Mouse (Mus musculus) left cerebral cortex, adult 2 months (tissue): ENCODE measurements at regions not wholly inside any gene's neighbourhood (a gene's known extent, or its start where the extent isn't known, plus 50 kb on each side); places are given as distances from the start of the nearest gene placed in this dataset.

Experiments used
- DNase-seq, 2 experiments: peaks; one replicate each; pipeline ENCODE4 v3.0.0; 2021 to 2022; ENCODE audit warnings: low spot score in 2 of 2, mixed read lengths in 1 of 2; ENCODE audit errors: extremely low spot score in 1 of 2
- H3K27ac ChIP-seq: fragments of 200-600 bp; 2 replicates; pipeline ENCODE4 v1.8.1; 2022
- H3K4me3 ChIP-seq: fragments of 200-600 bp; 2 replicates; pipeline ENCODE4 v1.8.1; 2022
- CTCF ChIP-seq: fragments of 200-600 bp; IDR thresholded peaks from 2 replicates; pipeline ENCODE4 v1.8.1; 2022; ENCODE audit warnings: antibody characterized with exemption, mild to moderate bottlenecking, moderate library complexity
- intact Hi-C: fragments of 180-260 bp; cut with DNase I; formaldehyde crosslinking; loops from one replicate; pipeline ENCODE4 v1.15.1; 2025

DNA sequence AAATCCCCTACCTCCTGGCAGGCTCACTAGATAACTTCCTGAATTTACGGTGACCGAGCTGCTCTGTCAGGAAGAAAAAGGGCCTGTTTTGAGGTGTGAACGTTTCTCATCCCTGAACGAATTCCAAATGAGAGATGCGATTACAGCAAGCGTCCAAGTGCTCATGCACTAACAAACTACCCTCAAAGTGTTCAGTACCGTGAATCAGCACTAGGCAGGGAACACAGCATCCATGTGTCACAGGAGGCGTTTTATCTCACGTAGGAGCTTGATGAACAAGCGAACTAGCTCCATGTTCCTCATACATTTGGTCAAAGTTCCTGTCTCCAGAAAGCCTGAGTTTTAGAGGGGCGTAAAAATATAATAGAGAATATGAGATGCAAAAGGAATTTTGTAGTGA is 178.3 kb upstream of the Snx7 start:
- no peak; the same call in none of the 2 replicates for TF ChIP-seq CTCF
- no peak overlapping the region for H3K27ac ChIP-seq
- intact Hi-C loops, result loop anchor here (5.0 kb wide), 1 partner anchor 95 kb away; no protein-coding TSS in a partner anchor
- H3K4me3 ChIP-seq, result no peak overlapping the region
- DNase-seq, result no peak

DNA sequence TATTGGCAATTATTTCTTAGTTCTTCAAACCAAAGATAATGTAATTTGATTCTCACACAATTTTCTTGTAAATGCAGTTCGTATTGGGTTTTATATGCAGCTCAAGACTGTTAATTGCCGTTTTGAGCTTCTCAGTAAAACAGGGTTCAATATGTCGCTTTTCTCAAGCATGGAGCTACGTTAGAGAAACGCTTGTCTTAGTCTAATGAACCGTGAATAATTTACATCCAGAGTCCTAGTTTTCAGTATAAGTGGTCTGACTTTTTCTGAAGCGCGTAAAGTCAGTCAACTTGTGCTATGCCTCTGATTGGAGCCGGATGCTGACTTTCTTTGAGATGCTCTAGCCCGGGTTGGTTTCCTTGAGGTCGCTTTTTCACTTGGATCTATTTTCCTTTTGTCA is 177.8 kb upstream of the Snx7 start:
- no peak for TF ChIP-seq CTCF
- no peak overlapping the region for H3K27ac ChIP-seq
- no peak overlapping the region for H3K4me3 ChIP-seq
- no peak for DNase-seq
- intact Hi-C loops, result loop anchor here (5.0 kb wide), 1 partner anchor 96 kb away; no protein-coding TSS in a partner anchor

DNA sequence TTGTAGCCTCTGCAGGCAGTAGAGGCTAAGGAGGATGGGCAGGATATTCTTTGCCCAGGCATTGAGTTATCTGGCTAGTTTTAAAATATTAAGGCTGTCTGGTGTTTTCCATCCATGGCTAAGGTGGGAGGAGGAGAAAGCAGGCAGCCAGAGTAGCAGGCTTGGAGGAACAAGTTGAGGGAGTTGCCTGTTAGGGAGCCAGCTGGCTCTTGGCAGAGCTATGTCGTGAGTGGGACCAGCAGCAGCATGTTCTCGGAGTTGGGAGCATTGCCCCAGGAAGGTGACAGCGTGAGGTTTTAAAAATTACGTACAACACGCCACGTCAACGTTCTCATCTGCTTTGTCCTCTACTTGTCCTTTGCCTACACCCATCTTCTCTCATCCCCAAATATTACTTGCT is 167.8 kb upstream of the Snx7 start:
- TF ChIP-seq CTCF, result no peak
- Histone ChIP-seq H3K27ac (no peak overlapping the region), H3K4me3 (no peak overlapping the region)
- DNase-seq, result no peak
- intact Hi-C loops, result no loop called here

DNA sequence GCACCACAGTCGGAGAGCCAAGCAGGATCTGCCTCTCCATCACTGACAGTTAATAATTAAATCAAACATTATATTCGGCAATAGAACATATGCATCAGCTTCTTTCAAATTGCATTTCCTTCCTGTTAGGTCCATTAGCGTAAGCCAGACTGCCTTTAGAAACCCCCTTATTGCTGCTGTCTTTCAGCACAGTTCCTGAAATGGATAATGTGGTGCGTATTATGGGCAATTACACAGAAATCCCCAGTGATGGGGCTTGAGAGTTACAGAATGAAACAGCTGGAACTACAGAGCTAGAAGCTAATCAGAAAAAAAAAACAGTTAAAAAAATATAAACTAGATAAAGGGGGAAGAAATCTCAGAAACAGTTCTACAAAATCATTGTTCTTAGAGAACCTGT is 126.7 kb upstream of the Snx7 start:
- intact Hi-C loops, result no loop called here
- no peak for TF ChIP-seq CTCF
- Histone ChIP-seq H3K27ac (no peak overlapping the region), H3K4me3 (no peak overlapping the region)
- no peak for DNase-seq

DNA sequence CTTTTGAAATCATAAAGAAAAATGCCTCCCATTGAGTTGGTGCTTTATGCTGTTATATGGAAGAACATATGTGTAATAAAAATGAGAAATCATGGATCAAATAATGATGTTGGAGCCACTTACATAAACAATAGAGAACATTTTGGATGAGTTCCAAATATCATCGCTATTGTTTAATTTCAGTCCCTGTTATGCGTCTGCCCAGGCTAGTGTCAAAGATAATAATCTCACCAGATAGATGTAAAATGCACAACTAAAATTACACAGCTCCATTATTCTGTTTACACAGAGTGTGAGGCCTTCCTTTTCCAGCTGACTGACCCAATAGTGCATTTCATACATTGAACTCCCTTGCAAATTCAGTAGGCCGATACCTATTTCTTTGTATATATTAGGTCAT is 125.4 kb upstream of the Snx7 start:
- Histone ChIP-seq H3K27ac (no peak overlapping the region), H3K4me3 (no peak overlapping the region)
- DNase-seq, result no peak
- intact Hi-C loops, result no loop called here
- no peak for TF ChIP-seq CTCF

DNA sequence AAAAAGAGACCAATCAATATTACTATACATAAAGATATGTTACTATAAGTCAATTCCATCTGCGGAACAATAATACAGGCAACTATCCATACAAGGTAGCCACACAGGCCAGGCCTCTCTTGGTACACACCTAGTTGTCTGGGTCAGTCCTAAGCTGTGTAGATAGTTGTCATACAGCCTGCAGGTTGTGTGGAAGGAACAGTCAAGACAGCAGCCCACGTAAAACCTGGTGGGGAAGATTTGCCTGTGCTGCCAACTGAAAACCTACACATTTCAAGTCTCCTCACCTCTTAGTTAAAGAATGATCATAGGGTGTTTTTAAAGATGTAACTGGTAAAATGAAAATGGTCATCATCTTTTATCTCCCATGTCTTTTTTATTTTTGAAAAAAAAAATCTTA is 121.8 kb upstream of the Snx7 start:
- TF ChIP-seq CTCF, result no peak
- Histone ChIP-seq H3K4me3 (no peak overlapping the region), H3K27ac (no peak overlapping the region)
- no peak for DNase-seq
- intact Hi-C loops, result no loop called here

DNA sequence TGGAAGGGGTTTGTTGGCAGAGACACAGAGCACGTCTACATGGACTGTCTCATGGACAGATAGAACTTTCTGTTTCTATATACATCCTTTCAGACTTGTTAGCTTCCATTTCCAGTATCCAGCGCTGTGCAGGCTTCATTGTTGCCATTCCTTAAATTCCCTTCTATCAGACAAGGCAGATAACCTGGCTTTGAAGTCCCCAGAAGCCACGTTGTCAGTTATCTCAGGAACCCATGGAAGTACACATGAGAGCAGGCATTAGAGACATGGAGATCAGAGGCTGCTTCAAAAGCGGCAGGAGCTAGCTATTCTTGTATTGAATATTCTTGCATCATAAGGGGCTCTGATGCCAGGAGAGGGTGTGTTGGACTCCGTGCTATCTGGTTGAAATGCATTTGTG is 119.7 kb upstream of the Snx7 start:
- TF ChIP-seq CTCF, result no peak
- Histone ChIP-seq H3K4me3 (no peak overlapping the region), H3K27ac (no peak overlapping the region)
- intact Hi-C loops, result no loop called here
- DNase-seq, result no peak

DNA sequence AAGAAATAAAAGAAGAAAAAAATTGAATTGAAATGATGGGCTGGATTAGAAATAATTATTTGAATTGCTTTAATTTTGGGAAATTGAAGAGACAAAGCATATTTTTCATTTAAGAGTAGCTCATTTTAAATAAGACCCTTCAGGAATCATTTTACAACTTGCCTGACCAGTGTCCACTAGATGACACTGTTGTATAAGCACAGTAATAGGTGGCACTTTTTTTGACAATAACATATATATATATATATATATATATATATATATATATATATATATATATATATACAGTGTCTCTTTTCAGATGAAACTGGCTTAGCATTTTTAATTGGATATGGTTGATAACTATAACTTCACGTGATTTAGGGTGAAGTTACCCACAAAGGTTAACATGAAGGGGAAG is 106.9 kb upstream of the Snx7 start:
- Histone ChIP-seq H3K27ac (no peak overlapping the region), H3K4me3 (no peak overlapping the region)
- DNase-seq, result no peak
- peak; percentile 62 for TF ChIP-seq CTCF
- intact Hi-C loops, result loop anchor here (5.0 to 10.0 kb wide), 2 partner anchors 459 to 552 kb away; no protein-coding TSS in a partner anchor

DNA sequence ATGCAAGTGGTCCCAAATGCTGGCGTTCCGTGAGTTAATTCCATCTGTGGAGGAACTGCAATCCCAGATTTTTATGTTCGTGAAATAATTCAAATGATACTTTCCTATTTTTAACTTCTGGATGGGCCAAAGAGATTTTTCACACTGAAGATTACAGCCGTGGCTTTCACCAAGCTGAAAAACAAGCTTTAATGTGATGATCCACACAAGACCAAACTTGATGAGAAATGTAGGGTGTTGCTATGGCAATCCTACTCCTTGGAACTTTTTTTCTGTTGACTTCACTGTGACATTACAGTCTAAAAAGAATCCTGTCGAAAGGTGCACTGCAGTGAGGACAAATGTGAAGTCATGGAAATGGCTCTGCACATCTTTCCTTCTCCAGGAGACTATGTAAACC is 100.1 kb upstream of the Snx7 start:
- Histone ChIP-seq H3K27ac (no peak overlapping the region), H3K4me3 (no peak overlapping the region)
- no peak for TF ChIP-seq CTCF
- DNase-seq, result no peak
- intact Hi-C loops, result loop anchor here (10.0 kb wide), 1 partner anchor 254 kb away; no protein-coding TSS in a partner anchor

DNA sequence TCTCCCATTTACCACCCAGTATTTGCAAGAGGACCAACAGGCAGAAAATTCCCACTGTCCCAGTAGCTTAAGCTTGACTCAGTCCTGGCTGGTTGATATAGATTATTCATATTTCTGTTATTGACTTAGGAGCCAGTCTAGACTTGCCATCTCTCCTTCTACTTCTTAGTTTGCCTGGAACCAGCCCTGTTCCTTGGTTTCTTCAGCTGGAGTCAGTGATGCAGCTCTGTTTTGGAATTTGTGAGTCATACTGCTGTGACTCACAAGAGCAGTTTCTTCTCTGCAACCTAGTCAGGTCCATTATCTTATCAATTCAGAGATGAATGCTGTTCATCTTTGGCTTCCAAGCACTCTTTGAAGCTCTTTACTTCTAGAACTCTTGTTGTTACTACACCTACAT is 69.7 kb upstream of the Snx7 start:
- DNase-seq, result peak in 1 of 2 experiments; percentile 11
- H3K27ac ChIP-seq, result no peak overlapping the region
- TF ChIP-seq CTCF, result no peak
- intact Hi-C loops, result no loop called here
- no peak overlapping the region for H3K4me3 ChIP-seq

DNA sequence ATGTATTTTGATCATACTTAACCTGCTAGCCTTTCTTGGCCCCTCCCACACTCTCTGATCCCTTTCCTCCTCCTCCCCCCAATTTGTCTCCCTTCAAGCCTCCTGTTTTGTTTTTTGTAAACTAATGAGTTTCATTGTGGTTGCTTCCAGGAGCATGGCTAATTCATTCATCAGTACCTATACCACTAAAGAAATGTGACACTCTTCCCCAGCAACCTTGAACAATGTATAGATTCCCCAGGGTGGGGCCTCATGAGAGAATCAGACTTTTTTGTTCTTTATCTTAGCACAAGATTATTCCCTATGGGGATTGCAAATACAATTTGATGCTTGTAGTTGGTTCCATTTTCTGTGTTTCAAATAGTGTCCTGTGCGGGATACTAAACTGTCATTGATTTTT is 58.8 kb upstream of the Snx7 start:
- intact Hi-C loops, result no loop called here
- Histone ChIP-seq H3K27ac (no peak overlapping the region), H3K4me3 (no peak overlapping the region)
- no peak for DNase-seq
- no peak for TF ChIP-seq CTCF
